Mouse (Mus musculus) thymus, postnatal 0 days (tissue): Measurements from ENCODE around the gene Wdfy2. TPM values are rescaled to one million over a fixed set of nuclear protein-coding genes. Genes with fewer than 3 reads are reported as not detected.

Source experiments
- DNase-seq: peaks from one replicate; pipeline ENCODE4 v3.0.0-alpha.2; 2015; ENCODE audit warnings: low spot score
- polyA plus RNA-seq: library from polyadenylated mRNA; unstranded; fragments of >200 nt; fragmentation: Nextera tagmentation; extraction: Ambion mirVana; gene quantifications from 2 replicates; pipeline ENCODE4 v1.2.1, GENCODE M21; 2015

Gene Wdfy2
- polyA plus RNA-seq, 1 experiment from 2014 or later: 5.1 TPM

DNA sequence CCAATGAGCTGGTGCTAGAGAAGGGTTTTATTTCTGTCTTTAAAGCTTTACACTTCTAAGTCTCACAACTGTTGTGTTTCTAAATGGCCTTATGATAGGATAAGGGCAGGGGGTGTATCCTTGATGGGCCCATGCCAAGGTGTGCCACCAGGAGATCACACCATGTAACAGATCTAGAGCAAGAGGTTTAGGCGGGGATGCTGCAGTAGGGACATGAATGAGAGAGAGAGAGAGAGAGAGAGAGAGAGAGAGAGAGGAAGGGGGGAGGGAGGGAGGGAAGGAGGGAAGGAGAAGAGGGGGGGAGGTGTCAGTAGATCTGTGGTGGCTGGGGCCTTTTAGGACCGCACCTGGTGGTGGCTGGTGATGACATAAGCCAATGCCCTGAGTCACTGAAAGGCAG lies 5.5 kb downstream of the Wdfy2 start:
- DNase-seq: no peak

DNA sequence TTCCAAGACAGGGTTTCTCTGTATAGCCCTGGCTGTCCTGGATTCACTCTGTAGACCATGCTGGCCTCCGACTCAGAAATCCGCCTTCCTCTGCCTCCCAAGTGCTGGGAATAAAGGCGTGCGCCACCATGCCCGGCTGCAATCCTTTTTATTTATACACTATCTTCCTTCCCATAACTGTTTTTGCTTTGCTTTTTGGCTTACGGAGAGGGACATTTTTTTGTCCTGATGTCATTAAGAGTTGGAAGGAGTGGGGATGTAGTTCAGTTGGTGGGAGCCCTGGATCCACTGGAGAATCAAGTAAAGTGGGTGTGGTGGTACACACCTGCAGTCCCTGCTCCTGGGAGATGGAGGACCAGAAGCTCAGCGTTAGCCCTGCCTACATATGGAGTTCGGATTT lies 6.7 kb downstream of the Wdfy2 start:
- no peak for DNase-seq

DNA sequence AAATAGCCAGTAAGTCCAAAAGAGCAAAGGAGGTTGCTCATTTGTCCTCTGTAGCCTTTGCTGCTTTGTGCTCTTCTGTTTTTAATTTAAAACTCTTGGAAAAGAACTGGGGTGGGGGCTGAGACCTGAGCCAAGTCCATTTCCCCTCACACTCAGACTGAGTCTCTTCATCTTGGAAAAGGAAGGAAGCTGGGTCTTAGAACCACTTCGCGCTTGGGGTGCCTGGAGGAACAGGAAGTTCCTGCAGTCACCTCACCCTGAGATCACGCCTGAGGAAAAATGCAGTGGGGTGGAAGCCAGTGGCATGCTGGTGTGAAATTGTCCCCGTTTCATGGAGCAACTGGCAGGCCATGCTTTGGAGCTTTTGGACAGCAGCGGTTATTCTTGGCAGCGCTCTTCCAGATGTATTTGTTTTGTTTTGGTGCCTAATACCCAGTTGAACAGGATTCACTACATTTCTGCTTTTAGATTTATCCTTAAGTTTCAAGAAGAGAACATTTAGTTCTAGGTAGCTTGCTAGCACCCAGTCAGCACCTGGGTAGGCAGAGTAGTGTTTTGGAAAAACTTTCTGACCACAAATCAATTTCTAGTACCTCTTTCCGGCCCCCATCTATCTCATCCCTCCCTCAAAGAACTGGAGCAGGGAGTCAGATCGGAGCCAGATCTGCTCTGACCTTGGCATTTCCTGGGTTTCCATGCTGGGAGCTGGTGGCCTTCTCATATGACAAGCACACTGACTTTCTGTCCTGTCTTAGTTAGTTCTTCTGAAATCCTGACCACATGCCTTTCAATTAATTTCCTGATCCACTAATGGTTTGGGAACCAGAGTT lies 7.7 kb downstream of the Wdfy2 start:
- DNase-seq: no peak

DNA sequence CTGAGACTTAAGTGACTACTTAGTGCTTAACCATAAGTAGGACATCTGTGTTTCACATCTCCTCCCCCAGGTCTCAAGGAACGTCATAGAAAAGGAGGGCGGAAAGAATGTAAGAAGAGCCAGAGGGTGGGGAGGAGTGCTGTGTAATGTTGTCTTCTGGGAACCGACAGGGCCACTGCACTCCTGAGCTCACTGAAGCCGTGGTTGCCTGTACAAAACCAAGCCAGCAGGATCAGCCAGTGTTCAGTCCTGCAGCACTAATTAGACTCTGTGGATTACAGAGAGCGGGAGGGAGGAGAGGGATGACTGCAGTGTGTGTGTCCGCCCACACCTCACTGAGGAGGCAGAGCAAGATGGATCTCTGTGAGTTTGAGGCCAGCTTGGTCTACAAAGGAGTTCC lies 13.5 kb downstream of the Wdfy2 start:
- no peak for DNase-seq

DNA sequence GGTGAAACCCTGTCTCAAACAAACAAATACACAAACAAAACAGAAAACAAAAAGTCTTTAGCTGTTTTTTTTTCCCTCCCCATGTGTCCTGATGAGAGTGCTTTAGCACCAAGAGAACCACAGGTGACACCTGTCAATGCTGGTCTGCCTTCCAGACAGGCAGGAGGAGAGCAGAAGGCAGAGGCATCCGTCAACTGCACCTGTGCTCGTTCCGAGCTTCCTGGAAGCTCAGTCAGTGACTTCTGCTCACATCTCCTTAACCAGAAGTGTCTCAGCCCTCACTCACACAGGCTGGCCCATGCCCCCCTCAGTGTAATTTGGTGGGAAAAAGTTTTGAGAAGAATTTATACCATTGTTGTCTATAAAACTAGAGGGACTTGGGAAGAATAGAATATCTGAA lies 15.4 kb downstream of the Wdfy2 start:
- DNase-seq: peak; percentile 75

DNA sequence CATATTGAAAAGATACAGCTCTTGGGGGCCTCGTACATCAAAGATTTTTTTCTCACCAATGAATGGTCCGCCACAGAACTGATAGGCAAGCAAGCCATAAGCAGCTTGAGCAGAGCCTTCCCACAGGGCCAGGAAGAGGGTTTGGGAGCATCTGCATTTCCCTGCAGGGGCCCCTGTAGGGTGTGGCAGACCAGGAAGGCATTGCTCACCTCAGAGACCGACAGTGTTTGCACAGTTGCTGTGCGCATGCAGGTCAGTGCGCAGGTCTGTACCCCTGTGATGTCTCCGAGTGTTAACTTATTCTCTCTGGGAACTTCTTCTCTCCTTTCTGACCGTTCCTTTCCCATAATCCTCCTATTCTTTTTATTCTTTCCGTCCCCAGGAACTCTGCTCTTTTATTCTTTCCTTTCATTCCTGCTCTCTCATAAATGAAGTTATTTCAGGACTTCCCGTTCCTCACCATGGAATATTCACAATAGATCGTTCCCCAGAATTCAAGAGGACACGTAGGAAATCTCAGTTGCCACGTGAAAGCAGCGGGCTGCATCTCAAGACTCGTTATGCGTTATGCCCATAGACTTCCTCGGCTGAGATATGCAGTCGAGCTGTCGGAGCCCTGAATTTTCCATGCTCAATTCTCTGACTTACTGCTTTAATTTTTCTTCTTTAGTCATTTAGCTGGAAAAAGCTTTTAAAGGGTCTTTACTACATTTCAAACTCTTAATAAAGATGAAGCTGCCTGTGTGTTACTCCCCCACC lies 17.8 kb downstream of the Wdfy2 start:
- DNase-seq: no peak

DNA sequence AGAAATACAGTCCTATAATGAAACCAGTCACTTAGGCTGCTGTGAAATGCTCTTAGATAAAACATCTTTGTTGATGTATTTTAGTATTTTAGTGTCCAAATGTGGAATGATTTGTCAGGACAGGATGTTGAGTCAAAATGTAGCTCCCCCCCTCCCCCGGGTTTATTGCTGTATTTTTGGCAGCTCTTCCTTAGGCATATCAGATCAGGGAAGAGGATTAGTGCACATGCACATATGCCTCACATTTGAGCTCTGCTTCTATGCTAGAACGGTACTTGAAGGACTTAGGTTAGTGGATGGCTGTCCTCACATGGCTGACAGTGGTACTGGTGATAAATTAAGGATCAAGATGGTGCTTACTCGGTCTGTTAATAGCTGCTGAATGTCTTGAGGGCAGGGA lies 18.4 kb downstream of the Wdfy2 start:
- no peak for DNase-seq

DNA sequence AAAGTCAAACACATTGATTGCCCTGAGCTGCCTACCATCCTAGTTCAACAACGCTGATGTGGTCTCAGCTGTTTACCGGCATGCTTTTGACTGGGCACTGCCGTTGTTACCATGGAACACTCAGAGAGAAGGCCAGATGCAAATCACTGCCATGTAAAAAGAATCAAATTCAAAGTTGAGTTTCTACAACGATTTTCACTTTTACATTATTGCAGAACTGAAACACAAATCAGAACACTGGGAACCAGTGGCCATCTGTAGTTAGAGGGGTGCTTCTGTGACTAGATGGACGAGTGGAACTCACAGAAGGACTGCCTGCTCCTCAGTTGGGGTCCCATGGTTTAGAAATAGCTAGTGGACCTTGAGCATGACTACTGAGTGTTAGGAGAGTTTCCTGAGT lies 19.0 kb downstream of the Wdfy2 start:
- no peak for DNase-seq

DNA sequence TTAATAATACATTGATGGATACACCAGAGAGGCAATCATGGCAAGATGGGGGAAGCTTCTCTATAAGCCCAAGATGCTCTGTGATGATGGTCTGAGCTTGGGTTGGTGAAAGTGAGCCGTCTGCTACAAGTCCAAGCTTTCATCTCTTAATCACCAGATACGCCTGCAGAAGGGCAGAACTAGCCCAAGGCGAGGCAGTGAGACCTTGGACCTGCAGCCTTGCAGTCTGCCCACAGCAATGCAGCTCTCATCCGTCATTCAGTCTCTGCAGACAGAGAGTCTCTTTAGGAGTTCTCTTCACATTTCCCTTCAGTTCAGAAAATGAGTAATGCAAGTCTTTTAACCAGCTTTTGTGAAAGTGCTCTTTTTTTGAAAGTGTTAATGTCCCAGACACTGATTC lies 20.4 kb downstream of the Wdfy2 start:
- DNase-seq: no peak

DNA sequence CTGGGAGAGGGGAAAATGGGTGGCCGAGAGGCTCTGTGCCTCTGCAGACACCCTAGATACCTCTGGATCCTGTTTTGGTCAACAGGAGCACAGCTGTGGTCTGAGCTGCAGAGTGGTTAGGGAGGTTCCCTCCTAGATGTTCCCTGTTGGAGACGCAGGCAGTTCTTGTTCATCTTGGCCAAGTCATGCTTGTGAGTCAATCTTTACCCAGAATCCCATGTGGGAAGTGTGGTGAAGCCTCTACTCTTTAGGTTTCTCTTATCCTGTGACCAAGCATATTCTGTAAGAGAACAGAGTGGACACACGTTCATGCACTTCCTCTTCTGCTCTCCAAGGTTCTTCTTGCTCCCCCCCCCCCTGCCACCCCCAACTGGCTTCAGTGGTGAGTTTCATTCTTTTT lies 20.8 kb downstream of the Wdfy2 start:
- DNase-seq: no peak

DNA sequence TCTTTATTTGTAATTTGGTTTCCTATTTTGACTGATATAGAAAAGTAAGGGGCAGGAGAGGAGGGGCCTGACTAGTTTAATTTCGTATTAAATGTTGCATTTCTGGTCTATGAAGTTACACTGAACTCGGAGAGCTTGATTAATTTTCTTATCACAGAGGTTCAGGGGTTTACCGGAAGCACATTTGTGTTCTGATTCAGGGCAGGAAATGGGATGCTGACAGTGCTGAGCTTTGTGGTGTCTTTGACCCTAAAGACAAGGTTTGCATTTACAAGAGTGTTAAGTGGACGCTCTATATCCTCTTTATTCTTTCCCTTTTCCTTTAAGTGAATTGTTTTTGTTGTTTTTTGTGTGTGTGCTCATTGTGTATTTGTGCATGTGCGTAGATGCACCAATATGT lies 25.1 kb downstream of the Wdfy2 start:
- no peak for DNase-seq

DNA sequence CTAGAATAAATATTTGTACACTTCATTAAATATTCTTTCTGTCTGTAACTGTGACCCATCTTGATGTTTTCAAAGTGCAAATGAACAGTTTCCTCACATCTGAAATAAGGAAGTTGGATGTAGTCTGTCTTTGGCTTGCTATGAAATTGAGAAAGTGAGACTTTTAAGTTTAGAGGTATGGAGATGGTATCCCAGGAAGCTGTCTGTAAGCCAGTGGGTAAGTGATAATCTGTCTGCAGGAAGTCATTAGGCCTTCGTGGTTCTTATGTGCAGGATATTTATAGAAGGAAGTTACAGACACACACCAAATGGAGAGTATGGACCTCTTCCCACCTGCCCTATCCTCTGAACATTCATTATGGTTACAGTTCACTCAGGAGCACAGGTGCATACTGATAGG lies 26.8 kb downstream of the Wdfy2 start:
- no peak for DNase-seq

DNA sequence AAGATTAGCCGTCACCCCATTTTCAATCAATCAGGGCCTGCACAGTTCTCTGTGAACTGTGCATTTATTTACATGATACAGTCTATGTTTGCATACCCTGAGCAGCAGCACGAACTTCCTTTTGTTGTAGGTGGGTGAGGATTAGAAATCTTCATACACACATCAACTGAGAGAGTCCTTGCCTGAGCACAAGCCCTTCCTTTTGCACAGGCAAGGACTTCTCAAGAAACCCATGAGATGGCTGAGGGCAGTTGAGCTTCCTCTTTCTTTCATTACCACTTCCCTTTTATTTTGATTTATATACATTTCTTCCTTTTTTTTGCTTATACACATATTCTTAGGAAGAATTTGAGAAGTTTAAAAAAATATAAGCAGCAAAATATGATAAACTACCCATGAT lies 27.9 kb downstream of the Wdfy2 start:
- DNase-seq: no peak

DNA sequence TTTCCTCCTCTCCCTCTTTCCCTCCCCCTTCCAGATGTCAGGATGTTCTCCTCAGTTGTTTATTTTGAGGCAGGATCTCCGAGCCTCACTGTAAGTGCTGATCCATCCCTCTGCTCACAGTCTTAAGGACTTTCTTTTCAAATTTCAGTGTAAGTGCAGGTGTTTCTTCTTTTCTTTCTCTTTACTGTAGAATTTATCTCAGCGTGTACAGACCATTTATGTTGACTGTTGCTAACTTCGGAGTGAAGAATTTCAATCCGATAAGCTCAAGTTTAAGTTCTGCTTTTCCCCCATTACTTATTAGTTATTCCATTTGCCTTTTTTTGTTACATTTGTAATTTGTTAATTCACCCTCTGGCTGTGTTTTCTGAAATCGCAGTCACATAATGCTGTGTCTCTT lies 29.6 kb downstream of the Wdfy2 start:
- no peak for DNase-seq

DNA sequence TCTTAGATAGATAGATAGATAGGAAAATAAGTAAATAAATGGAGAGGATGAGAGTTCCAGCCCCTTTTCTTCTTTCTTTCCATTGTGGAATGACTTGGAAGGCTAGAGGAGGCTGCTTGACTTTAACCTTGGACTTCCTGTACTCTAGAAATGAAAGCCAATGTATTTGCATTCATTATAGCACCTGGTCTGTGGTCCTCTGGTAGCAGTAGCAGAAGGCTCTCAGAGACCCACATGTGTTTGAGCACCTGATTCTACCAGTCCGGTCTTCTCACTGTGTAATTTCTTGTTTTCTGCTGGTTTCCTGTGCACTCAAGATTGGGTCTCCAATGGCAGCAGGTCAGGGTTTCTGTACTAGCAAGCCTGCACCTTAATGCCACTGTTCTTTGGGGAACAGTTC lies 30.1 kb downstream of the Wdfy2 start:
- DNase-seq: no peak

DNA sequence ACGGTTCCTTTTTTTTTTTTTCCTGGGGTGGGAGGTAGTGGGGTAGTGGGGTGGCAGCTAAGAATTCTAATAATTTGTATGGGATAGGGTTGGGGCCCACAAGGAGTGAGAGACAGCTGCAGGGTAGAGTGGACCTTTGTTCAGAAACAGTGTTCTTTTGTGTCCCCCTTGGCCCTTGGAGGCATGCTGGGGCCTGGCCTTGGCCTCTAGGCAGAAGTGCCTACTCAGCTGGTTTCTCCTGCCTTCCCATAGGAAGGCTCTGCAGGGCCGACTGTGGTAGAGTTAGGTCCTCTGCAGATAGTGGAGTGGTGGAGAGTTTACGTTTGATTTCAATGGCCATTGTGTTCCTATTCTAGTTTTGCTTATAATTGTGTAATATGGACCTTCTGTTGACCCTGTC lies 30.8 kb downstream of the Wdfy2 start:
- no peak for DNase-seq

DNA sequence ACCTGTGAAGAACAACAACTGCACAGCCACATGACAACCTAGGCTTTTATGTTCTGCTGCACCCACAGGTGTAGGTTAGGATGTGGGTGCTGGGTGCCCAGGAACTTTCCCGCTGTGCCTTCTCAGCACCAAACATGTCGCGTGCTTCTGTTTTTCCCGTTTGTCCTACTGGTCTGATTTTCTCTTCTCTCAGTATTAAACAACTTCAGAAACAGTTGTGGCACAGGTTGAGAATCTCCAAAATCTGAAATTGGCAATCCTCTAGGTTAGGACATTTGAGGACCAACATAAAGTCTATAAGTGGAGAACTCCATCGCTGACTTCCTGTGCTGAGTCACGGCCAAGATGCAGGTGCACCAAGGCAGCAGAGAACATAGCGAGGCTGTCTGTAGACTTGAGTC lies 32.8 kb downstream of the Wdfy2 start:
- DNase-seq: peak; percentile 88

DNA sequence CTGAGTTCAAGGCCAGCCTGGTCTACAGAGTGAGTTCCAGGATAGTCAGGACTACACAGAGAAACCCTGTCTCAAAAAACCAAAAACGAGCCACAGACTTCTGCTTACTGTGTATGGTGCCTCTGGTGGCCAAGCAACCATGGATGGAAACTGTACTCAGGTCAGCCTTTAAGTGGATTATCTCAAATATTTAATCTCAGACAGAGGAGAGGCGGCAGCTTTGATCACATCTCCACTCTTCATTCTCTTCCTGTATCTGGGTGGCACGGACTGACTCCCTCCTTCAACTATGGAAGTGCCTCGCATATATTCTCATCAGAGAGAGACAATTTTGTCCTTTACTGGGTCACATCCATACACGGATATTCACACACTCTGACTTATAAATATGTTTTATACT lies 34.0 kb downstream of the Wdfy2 start:
- no peak for DNase-seq

DNA sequence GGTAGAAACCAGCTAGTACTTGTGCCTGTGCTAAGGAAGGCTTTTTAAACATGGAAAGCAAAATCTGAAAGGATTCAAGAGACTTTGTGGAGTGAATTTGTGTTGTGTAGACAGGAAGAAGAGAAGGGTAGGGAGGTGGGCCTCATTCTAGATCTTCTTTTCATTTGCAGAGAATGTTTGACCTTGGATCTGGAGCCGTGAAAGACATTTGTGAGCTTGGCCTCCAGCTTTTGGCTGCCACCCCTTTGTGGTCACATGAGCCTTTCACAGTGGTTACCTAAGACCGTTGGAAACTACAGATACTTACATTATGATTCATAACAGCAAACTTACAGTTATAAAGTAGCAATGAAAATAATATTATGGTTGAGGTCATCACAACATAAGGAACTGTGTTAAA lies 34.5 kb downstream of the Wdfy2 start:
- no peak for DNase-seq

DNA sequence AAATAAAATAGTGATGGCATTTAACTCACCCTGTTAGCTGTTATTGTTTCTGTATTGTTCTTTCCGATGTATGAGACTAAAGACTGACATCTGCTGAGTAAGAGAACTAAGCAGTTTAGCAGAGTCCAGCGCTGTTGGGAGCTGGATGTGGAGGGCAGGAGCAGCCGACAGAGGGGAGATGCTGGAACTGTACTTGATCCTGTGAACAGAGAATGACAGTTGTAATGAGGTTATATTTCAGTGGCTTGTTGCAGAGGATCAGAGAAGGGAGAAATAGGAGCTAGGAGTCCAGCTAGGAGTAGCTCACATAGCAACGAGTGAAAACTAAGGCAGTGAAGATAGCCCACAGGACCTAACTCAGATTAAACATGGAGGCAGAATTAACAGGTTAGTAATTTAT lies 36.3 kb downstream of the Wdfy2 start:
- DNase-seq: no peak

DNA sequence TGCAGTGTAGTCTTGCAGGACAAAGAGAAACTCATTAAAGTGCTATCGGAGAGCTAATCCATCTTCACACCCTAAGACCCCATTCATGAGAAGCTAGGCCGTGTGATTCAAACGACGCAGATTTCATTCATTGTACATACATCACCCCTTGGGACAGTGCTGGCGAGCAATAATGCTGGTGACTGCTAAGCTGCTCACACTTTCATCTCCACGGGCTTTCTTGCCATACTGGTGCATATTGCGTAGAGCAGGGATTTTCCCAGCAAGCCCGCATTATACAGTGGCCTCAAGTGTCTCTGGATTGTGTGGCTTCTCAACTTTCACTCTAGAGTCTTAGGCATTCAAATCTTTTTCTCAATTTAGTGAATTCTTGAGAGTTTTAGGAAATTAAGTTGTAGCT lies 36.9 kb downstream of the Wdfy2 start:
- no peak for DNase-seq

DNA sequence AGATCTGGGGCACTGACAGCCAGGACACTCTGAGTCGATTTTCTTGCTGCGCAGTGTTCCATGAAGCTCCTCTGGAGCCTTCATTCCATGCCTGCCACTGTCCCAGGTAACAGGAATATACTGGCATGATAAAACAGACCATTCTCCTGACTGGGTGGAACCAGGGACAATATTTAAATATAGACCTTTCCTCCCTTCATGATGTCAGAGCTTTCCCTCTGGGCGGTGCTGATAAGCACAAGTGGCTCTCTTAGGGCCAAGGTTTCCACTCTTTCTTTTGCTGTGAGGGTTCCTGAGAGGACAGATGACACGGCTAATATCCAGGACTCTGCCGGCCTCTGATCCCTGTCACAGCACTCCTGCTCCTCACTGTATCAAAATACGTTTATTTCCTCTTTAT lies 40.6 kb downstream of the Wdfy2 start:
- DNase-seq: no peak
